Mouse (Mus musculus) MEL (cell line): Measurements from ENCODE around the gene Cth. TPM values are rescaled to one million over a fixed set of nuclear protein-coding genes. Genes with fewer than 3 reads are reported as not detected.

Source experiments
- DNase-seq: peaks from one replicate; pipeline ENCODE4 v3.0.0; 2011; ENCODE audit warnings: low read depth, low spot score
- H3K27ac ChIP-seq: 2 replicates; pipeline ENCODE4 v1.5.1; 2012; ENCODE audit warnings: low read depth, mild to moderate bottlenecking, control low read depth, low read length, moderate library complexity; ENCODE audit not compliant: control insufficient read depth
- H3K27me3 ChIP-seq, 2 experiments: fragments of 150-350 bp in 1 of 2; sonication (generic) in 1 of 2; 2 replicates each; pipeline ENCODE4 v1.6.1; 2012; ENCODE audit warnings: low read length in 2 of 2, mild to moderate bottlenecking in 2 of 2, improper control_type of control experiment in 1 of 2, moderate library complexity in 1 of 2; ENCODE audit not compliant: insufficient read depth in 2 of 2, control insufficient read depth in 1 of 2
- H3K36me3 ChIP-seq, 2 experiments: 2 replicates each; pipeline ENCODE4 v1.6.1; 2012 to 2014; ENCODE audit warnings: low read length in 2 of 2, improper control_type of control experiment in 1 of 2, inconsistent platforms in 1 of 2, mild to moderate bottlenecking in 1 of 2; ENCODE audit not compliant: insufficient read depth in 2 of 2, control insufficient read depth in 1 of 2
- H3K4me1 ChIP-seq, 2 experiments: fragments of 150-350 bp in 1 of 2; sonication (generic) in 1 of 2; 2 replicates each; pipeline ENCODE4 v1.6.1; 2012; ENCODE audit warnings: low read length in 2 of 2, improper control_type of control experiment in 1 of 2, mild to moderate bottlenecking in 1 of 2; ENCODE audit not compliant: insufficient read depth in 2 of 2, control insufficient read depth in 1 of 2
- H3K4me3 ChIP-seq, 2 experiments: fragments of 150-350 bp in 1 of 2; sonication (generic) in 1 of 2; 2 replicates each; pipeline ENCODE4 v1.5.1; 2012; ENCODE audit warnings: low read depth in 2 of 2, low read length in 2 of 2, mild to moderate bottlenecking in 2 of 2, moderate library complexity in 2 of 2, control low read depth in 1 of 2, improper control_type of control experiment in 1 of 2; ENCODE audit not compliant: control insufficient read depth in 1 of 2, insufficient read depth in 1 of 2
- H3K79me2 ChIP-seq: 2 replicates; pipeline ENCODE4 v1.6.1; 2012; ENCODE audit warnings: mild to moderate bottlenecking, low read length, moderate library complexity; ENCODE audit not compliant: control insufficient read depth, poor library complexity, insufficient read depth
- H3K9ac ChIP-seq: 2 replicates; pipeline ENCODE4 v1.6.1; 2012; ENCODE audit warnings: low read depth, mild to moderate bottlenecking, control low read depth, low read length, moderate library complexity; ENCODE audit not compliant: control insufficient read depth, poor library complexity, severe bottlenecking
- H3K9me3 ChIP-seq: fragments of 150-350 bp; sonication (generic); replicated peaks from 2 replicates; pipeline ENCODE4 v1.6.1; 2012; ENCODE audit warnings: mild to moderate bottlenecking, low read length, improper control_type of control experiment, moderate library complexity; ENCODE audit not compliant: insufficient read depth
- BHLHE40 ChIP-seq: IDR thresholded peaks from 2 replicates; pipeline ENCODE4 v1.6.1; 2012; ENCODE audit warnings: low read depth, mild to moderate bottlenecking, inconsistent platforms, low read length, improper control_type of control experiment, borderline replicate concordance
- CHD1 ChIP-seq: IDR thresholded peaks from 2 replicates; pipeline ENCODE4 v1.6.1; 2012; ENCODE audit warnings: low read depth, mild to moderate bottlenecking, inconsistent platforms, low read length, improper control_type of control experiment
- CTCF ChIP-seq, 3 experiments: IDR thresholded peaks in 2 of 3; conservative IDR thresholded peaks in 1 of 3; 2 replicates each; pipeline ENCODE4 v1.5.1; 2011 to 2012; ENCODE audit warnings: low read length in 3 of 3, low read depth in 2 of 3, mild to moderate bottlenecking in 2 of 3, improper control_type of control experiment in 1 of 3, inconsistent platforms in 1 of 3, mixed read lengths in 1 of 3, moderate library complexity in 1 of 3; ENCODE audit not compliant: control insufficient read depth in 1 of 3, insufficient read depth in 1 of 3, poor library complexity in 1 of 3, severe bottlenecking in 1 of 3
- ELF1 ChIP-seq: IDR thresholded peaks from 2 replicates; pipeline ENCODE4 v1.6.1; 2014; ENCODE audit warnings: low read depth, mild to moderate bottlenecking, inconsistent platforms, low read length, improper control_type of control experiment, moderate library complexity
- EP300 ChIP-seq, 2 experiments: IDR thresholded peaks; 2 replicates each; pipeline ENCODE4 v1.6.1; 2011; ENCODE audit warnings: improper control_type of control experiment in 2 of 2, low read length in 2 of 2, low read depth in 1 of 2, mild to moderate bottlenecking in 1 of 2
- ETS1 ChIP-seq: IDR thresholded peaks from 2 replicates; pipeline ENCODE4 v1.6.1; 2012; ENCODE audit warnings: low read depth, mild to moderate bottlenecking, inconsistent platforms, low read length, improper control_type of control experiment, moderate library complexity
- GABPA ChIP-seq: IDR thresholded peaks from 2 replicates; pipeline ENCODE4 v1.6.1; 2012; ENCODE audit warnings: low read depth, mild to moderate bottlenecking, inconsistent platforms, low read length, improper control_type of control experiment, moderate library complexity
- HCFC1 ChIP-seq: IDR thresholded peaks from 2 replicates; pipeline ENCODE4 v1.6.1; 2012; ENCODE audit warnings: low read depth, mild to moderate bottlenecking, inconsistent platforms, low read length, improper control_type of control experiment, moderate library complexity
- JUND ChIP-seq: IDR thresholded peaks from 2 replicates; pipeline ENCODE4 v1.6.1; 2011; ENCODE audit warnings: low read depth, mild to moderate bottlenecking, improper control_type of control experiment, low read length
- MAFK ChIP-seq: IDR thresholded peaks from 2 replicates; pipeline ENCODE4 v1.6.1; 2011; ENCODE audit warnings: low read depth, mild to moderate bottlenecking, low read length, improper control_type of control experiment, borderline replicate concordance
- MEF2A ChIP-seq: IDR thresholded peaks from 2 replicates; pipeline ENCODE4 v1.6.1; 2014; ENCODE audit warnings: low read depth, mild to moderate bottlenecking, inconsistent platforms, low read length, improper control_type of control experiment; ENCODE audit not compliant: poor library complexity, insufficient replicate concordance, severe bottlenecking; ENCODE audit errors: extremely low read depth
- MYB ChIP-seq: IDR thresholded peaks from 2 replicates; pipeline ENCODE4 v1.6.1; 2011; ENCODE audit warnings: mild to moderate bottlenecking, low read depth, low read length, improper control_type of control experiment
- MYC ChIP-seq: IDR thresholded peaks from 2 replicates; pipeline ENCODE4 v1.6.1; 2011; ENCODE audit warnings: low read depth, mild to moderate bottlenecking, low read length, improper control_type of control experiment, moderate library complexity
- NELFE ChIP-seq: IDR thresholded peaks from 2 replicates; pipeline ENCODE4 v1.6.1; 2011; ENCODE audit warnings: low read depth, low read length, improper control_type of control experiment
- NRF1 ChIP-seq: IDR thresholded peaks from 2 replicates; pipeline ENCODE4 v1.6.1; 2014; ENCODE audit warnings: low read depth, mild to moderate bottlenecking, inconsistent platforms, low read length, improper control_type of control experiment, moderate library complexity; ENCODE audit not compliant: poor library complexity, insufficient read depth, severe bottlenecking
- POLR2AphosphoS2 ChIP-seq: IDR thresholded peaks from 2 replicates; pipeline ENCODE4 v1.6.1; 2011; ENCODE audit warnings: low read length, improper control_type of control experiment
- POLR2AphosphoS5 ChIP-seq: IDR thresholded peaks from 2 replicates; pipeline ENCODE4 v1.6.1; 2012; ENCODE audit warnings: low read depth, borderline replicate concordance, mild to moderate bottlenecking, inconsistent platforms, low read length, moderate library complexity, mixed read lengths
- SIN3A ChIP-seq: IDR thresholded peaks from 2 replicates; pipeline ENCODE4 v1.6.1; 2012; ENCODE audit warnings: low read length, improper control_type of control experiment, inconsistent platforms
- SMC3 ChIP-seq: IDR thresholded peaks from 2 replicates; pipeline ENCODE4 v1.6.1; 2011; ENCODE audit warnings: low read depth, low read length, improper control_type of control experiment
- TAL1 ChIP-seq: IDR thresholded peaks from 2 replicates; pipeline ENCODE4 v1.6.1; 2012; ENCODE audit warnings: mild to moderate bottlenecking, inconsistent platforms, low read length, moderate library complexity, mixed read lengths
- TBP ChIP-seq: IDR thresholded peaks from 2 replicates; pipeline ENCODE4 v1.8.0; 2011; ENCODE audit warnings: low read depth, low read length, improper control_type of control experiment
- TCF12 ChIP-seq: IDR thresholded peaks from 2 replicates; pipeline ENCODE4 v1.6.1; 2014; ENCODE audit warnings: low read depth, mild to moderate bottlenecking, inconsistent platforms, low read length, improper control_type of control experiment, moderate library complexity
- UBTF ChIP-seq: IDR thresholded peaks from 2 replicates; pipeline ENCODE4 v1.6.1; 2012; ENCODE audit warnings: low read depth, mild to moderate bottlenecking, inconsistent platforms, low read length, improper control_type of control experiment, moderate library complexity, borderline replicate concordance; ENCODE audit not compliant: insufficient read depth
- USF1 ChIP-seq: IDR thresholded peaks from 2 replicates; pipeline ENCODE4 v1.6.1; 2014; ENCODE audit warnings: low read depth, mild to moderate bottlenecking, inconsistent platforms, low read length, improper control_type of control experiment, moderate library complexity
- USF2 ChIP-seq, 2 experiments: IDR thresholded peaks; 2 replicates each; pipeline ENCODE4 v1.6.1; 2011 to 2012; ENCODE audit warnings: improper control_type of control experiment in 2 of 2, low read length in 2 of 2, borderline replicate concordance in 1 of 2, inconsistent platforms in 1 of 2, low read depth in 1 of 2, mild to moderate bottlenecking in 1 of 2; ENCODE audit not compliant: insufficient read depth in 1 of 2
- ZNF384 ChIP-seq: IDR thresholded peaks from 2 replicates; pipeline ENCODE4 v1.6.1; 2012; ENCODE audit warnings: low read depth, mild to moderate bottlenecking, inconsistent platforms, low read length, improper control_type of control experiment
- polyA plus RNA-seq, 2 experiments: library from polyadenylated mRNA; stranded (reverse) in 1 of 2; unstranded in 1 of 2; fragments of >175 nt in 1 of 2; fragments of >200 nt in 1 of 2; gene quantifications; 2 replicates each; pipeline versions ENCODE4 v1.2.1 to v1.2.4; 2012; ENCODE audit warnings: low replicate concordance in 2 of 2, low read depth in 1 of 2; ENCODE audit not compliant: insufficient read length in 2 of 2, insufficient read depth in 1 of 2, missing spikeins in 1 of 2
- total RNA-seq: library from RNA; depleted of rRNA; stranded (reverse); fragments of 300-350 nt; gene quantifications from 2 replicates; pipeline ENCODE4 v1.2.3, GENCODE M21; 2012

Gene Cth
- total and polyA plus RNA-seq, 3 experiments: 11.7 to 26.8 TPM; not detected in 1

- no peaks in the 10 kb centered on the region for H3K9me3 ChIP-seq
- no peak overlapping the region for H3K9ac ChIP-seq
- H3K4me1 ChIP-seq: no peaks in the 10 kb centered on the region
- no peaks in the 10 kb centered on the region for H3K79me2 ChIP-seq
- peaks cover 0 to under 1% of the 10 kb centered on the region in 2 experiments; a peak in 1 of 4 replicates for H3K36me3 ChIP-seq
- no peak for TF ChIP-seq MAFK
- TF ChIP-seq JUND: no peak
- TF ChIP-seq ETS1: no peak
- no peak for TF ChIP-seq TAL1
- no peak for TF ChIP-seq MYC
- no peak for TF ChIP-seq NELFE
- no peak for TF ChIP-seq MEF2A
- no peak for TF ChIP-seq NRF1
- TF ChIP-seq ELF1: no peak
- no peak for TF ChIP-seq TBP
- TF ChIP-seq TCF12: no peak
- TF ChIP-seq SIN3A: no peak
- TF ChIP-seq POLR2AphosphoS2: no peak
- no peak overlapping the region for H3K27ac ChIP-seq
- H3K27me3 ChIP-seq: peaks cover 0 to 3% of the 10 kb centered on the region in 2 experiments; a peak in 3 of 4 replicates
- no peak for DNase-seq
- no peak overlapping the region for H3K4me3 ChIP-seq
Observed at GRCm38 (mm10) chr3:157852806-157853205, 72.1 kb downstream of the Cth start.

- H3K4me3 ChIP-seq: no peak overlapping the region
Observed at GRCm38 (mm10) chr3:157848503-157848902, 76.4 kb downstream of the Cth start.

More at GRCm38 (mm10) chr3:157848503-157848902, 76.4 kb downstream of the Cth start:
- Histone ChIP-seq H3K79me2 (no peaks in the 10 kb centered on the region), H3K27ac (no peak overlapping the region), H3K27me3 (peaks cover 0 to 3% of the 10 kb centered on the region in 2 experiments; a peak in 3 of 4 replicates), H3K9me3 (no peaks in the 10 kb centered on the region), H3K4me1 (no peaks in the 10 kb centered on the region), H3K36me3 (peaks cover 0 to 2% of the 10 kb centered on the region in 2 experiments; a peak in 1 of 4 replicates), H3K9ac (no peak overlapping the region)
- DNase-seq: peak; percentile 26
- TF ChIP-seq POLR2AphosphoS5: no peak
- TF ChIP-seq CTCF (IDR thresholded peaks at IDR 0.05 in 2 of 3, conservative IDR thresholded peaks at IDR 0.05 in 1 of 3; ENCODE audit: control insufficient read depth in 1 of 3, insufficient read depth in 1 of 3, low read depth in 2 of 3, low read length in 3 of 3, poor library complexity in 1 of 3, severe bottlenecking in 1 of 3): no peak
- no peak for TF ChIP-seq SMC3
- no peak for TF ChIP-seq POLR2AphosphoS2
- TF ChIP-seq GABPA: no peak
- TF ChIP-seq ELF1: no peak
- TF ChIP-seq SIN3A: no peak
- no peak for TF ChIP-seq TBP
- no peak for TF ChIP-seq TAL1
- no peak for TF ChIP-seq USF1
- no peak for TF ChIP-seq CHD1
- no peak for TF ChIP-seq MAFK
- no peak for TF ChIP-seq USF2 (IDR thresholded peaks at IDR 0.05; ENCODE audit: borderline replicate concordance in 1 of 2, insufficient read depth in 1 of 2, low read depth in 1 of 2, low read length in 2 of 2)
- TF ChIP-seq BHLHE40: no peak
- TF ChIP-seq TCF12: no peak
- no peak for TF ChIP-seq UBTF
- no peak for TF ChIP-seq MYB
- no peak for TF ChIP-seq HCFC1
- TF ChIP-seq ZNF384: no peak
- no peak for TF ChIP-seq EP300 (IDR thresholded peaks at IDR 0.05; ENCODE audit: low read depth in 1 of 2, low read length in 2 of 2)
